Mouse (Mus musculus) cerebellum, adult (tissue): ENCODE measurements around the gene Fat3.

Experiments
- ATAC-seq: cut with Nextera tagmentation; 2 replicates; pipeline ENCODE4 v1.9.2; 2017; ENCODE audit warnings: mild to moderate bottlenecking, moderate library complexity, mixed read lengths; ENCODE audit not compliant: insufficient number of reproducible peaks, low FRiP score, low TSS enrichment

Fat3 gene

DNA sequence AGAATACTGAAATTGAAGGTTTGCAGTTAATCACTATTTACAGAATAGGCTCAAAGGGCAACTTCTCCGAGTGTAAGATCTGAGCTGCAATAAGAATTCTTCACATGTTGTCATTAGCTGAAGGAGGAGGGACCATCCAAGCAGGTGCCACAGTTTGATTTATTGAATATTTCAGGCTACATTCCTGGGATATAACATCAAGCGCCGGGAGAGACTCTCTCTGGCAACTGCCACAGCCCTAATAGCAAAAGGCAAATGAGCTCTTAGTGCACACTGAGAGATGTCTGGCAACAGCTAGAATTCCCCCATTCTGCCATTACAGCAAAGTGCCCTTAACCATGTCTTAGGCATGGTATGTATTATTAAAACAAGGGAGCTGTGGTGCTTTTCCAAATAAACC, 61.1 kb downstream of the Fat3 start:
- no peak for ATAC-seq

DNA sequence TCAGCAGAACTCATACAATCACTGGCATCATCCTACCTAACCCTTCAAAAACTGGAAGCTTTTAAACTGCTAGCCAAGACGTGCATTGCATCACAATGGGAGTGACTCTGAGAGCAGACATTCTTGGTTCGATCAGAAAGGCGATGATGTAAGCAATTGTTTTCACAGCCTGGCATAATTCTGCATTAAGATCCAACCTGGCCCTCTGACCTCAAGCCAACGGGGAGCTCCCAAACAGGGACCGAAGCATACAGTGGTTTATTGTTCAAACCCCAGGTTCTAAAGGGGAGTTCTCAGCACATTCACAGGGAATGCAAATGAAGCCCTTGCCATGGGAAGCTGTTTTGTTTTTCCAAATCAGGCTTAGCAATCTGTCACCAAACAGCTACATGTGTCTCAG, 63.3 kb downstream of the Fat3 start:
- ATAC-seq, result no peak

DNA sequence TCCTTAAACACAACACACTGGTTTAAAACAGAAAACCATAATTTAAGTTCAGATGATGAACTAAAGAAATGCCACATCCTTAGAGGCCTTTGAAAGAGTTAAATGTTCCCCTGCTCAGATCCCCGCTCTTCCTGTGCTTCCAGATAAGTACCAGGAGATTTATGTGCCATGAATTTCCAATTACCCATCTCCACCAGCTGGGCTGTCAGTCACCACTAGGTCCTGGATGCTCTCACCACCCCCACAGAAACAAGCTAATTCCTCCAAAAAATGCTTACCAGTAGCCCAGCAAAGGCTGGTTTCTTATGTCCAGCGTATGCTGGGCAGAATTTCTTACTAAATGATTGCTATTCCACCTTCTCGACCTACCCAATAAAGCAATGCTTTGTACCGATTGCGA, 72.5 kb downstream of the Fat3 start:
- ATAC-seq, result no peak

DNA sequence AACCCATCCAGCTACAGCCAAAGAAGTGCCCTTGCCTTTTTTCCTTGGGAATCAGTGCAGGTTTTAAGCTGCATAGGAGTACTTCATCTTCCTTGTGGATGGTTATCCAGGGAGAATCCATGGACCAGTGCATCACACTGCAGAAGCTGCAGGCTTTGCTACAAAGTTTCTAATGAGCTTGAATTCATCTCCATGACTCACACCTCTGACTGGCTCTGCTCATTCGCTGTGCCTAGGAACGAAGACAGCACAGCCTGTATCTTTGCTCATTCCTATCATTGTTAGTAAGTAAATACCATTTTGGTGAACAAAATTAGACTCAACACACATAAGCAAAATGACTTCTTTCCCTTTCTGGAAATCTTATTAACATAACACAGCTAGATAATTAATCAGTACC, 78.4 kb downstream of the Fat3 start:
- ATAC-seq, result no peak

DNA sequence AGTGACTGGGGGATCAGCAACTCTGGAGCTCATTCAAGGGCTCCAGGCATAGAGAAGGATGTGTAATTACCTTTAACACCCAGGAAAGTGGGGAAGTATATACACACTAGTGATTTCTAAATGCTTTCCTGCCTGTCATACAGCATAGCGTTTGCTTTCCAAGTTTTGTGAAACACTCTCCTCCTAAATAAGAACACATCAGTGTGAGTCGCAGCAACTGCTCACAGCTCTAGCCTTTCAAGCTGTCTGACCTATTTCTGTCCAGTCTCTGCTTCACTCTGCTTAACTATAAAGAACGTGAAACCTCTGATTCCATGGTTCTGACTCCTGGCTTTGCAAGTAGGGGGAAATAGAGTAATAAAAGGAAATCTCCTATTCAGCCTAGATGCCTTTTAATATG, 98.3 kb downstream of the Fat3 start:
- ATAC-seq, result no peak

DNA sequence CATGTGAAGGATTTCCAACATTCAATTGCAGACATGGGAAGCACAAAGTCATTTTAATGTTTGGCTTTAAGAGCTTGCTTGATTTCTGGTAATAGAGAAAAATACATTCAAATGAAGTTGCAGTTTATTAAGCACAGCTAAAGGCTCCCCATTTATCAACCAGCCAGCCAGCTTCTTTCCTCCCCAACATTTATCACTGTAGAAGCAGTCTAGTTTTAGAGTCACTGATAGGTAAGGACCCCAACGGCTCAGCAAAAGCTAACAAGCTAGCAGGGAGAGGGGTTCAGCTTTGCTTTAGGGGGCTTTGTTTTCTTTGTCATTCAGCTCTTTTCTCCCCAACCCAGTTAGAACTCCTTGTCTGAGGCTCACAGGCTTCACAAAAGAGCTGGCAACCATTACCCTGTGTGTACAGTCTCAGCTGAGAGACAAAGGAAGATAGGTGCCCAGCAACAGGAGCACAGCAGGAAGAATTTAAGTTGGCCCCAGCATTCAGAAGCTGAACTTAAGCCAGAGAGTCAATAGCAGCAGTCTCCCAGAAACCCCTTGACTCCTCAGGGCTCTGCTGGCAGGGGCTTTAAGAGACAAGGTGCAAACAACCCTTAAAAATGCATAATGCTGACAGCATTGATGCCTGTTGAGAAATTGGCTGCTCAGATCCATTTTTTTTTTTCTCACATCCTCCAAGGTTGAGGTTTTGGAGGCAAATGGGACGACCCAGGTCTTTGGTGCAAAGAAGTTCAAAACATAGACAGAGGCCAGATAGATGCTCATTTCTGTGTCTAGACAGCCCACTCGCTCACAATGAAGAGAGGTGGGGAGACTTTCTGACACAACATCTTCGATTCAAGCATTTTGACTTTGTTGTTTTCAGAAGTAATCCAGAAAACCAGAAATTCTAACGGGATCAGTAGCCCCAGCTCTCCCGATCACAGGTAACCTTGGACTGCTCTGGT, 102.1 kb downstream of the Fat3 start:
- no peak for ATAC-seq

DNA sequence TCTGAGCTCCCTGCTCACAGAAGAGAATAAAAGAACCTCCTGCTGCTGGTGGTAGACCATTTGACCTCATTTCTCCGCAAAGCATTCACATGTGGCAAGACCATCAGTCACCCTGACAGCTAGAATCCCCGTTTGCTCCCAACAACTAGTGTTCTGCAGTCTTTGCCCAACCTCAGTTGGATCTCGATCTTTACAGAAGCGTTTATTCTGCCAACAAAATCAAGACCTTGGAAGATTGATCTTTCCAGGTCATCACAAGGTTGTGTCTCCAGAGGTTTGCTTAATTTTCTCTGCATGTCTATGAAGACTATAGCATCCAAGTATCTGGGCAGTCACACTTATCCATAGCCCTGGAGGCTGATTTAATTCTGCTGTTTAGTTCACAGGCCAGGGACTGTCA, 111.9 kb downstream of the Fat3 start:
- no peak for ATAC-seq

DNA sequence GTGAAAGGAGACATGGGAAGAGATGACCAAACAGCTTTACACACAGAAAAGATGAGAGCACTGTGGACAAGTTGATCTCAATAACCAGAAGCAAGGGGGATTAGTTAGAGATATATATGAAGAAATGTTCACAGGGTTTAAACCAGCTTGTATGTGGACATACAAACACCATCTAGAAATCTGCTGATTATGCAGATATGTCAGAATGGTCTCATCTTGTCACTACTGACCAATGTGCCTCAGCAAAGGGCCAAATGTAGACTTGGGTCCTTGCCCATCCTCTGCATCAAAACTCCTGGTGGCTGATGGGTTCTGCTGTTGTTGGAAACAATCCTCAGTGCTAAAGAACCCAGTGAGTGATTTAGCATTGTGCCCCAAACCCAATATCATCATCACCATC, 113.6 kb downstream of the Fat3 start:
- no peak for ATAC-seq

DNA sequence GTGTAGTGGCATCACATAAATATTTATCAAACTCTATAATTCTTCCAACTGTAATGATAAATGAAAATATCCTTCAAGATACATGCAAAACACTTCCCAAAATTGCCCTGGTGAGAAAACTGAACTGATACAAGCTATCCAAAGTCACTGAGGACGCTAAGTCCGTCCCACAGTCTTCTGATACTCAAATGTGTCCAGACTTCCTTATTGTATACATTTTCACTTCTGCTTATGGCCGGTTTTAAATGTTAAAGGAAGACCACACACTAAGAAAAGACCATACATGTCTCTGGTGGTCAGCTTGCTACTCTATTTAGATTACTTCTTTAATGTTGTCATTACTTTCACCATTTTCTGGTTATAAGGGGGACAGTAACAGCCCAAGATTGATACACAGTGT, 137.4 kb downstream of the Fat3 start:
- ATAC-seq, result no peak

DNA sequence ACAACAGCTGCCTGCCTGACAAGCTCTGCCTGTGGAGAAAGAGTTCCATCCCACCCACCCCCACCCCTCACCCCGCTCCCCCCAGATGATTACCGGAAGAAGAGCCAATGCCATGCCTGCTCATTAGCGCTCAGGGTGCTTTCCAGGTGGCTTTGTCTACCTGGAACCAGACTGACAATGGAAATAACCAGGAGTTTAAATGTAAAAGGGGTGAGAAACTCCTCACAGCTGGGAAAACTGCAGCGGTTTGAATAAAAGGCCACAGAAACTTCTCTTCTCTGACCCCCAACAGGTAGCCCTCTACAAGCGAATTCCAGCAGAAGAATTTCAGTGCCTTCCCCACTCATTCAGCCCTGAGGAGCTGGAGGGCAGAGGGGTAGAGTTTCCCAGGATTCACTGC, 139.3 kb downstream of the Fat3 start:
- no peak for ATAC-seq

DNA sequence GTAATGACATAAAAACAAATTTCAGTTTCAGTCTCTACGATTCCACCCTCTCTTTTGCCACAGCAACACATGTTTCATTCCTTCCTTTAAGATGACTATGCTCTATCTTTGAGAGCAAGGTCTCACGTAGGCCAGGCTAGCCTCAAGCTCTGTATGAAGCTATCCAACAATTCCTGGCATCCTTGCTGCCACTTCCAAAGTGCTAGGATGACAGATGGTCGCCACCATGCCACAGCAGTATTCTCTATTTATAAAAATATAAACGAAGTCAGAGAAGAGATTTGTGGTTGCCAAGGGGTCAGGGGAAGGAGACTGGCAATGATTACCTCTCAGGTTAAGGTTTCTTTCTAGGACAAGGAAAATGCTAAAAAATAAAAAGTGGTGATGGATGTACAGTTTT, 144.4 kb downstream of the Fat3 start:
- ATAC-seq, result no peak

DNA sequence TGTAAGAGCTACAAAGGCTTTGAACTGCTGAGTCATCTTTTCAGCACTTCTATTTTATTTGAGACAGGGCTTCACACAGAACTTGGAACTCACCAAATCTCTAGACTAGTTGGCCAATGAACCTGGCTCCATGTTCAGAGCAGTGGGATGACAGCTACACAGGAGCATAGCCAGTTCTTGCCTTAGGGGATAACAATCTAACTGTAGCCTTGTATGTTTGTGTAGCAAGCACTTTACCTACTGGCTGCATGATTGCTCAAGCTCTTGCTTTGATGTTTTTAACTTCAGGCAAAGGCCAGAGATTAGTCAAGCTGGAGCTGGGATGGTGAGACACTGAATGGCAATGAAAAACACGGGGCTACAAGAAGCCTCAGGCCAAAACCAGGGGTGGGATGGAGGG, 146.2 kb downstream of the Fat3 start:
- ATAC-seq, result no peak

DNA sequence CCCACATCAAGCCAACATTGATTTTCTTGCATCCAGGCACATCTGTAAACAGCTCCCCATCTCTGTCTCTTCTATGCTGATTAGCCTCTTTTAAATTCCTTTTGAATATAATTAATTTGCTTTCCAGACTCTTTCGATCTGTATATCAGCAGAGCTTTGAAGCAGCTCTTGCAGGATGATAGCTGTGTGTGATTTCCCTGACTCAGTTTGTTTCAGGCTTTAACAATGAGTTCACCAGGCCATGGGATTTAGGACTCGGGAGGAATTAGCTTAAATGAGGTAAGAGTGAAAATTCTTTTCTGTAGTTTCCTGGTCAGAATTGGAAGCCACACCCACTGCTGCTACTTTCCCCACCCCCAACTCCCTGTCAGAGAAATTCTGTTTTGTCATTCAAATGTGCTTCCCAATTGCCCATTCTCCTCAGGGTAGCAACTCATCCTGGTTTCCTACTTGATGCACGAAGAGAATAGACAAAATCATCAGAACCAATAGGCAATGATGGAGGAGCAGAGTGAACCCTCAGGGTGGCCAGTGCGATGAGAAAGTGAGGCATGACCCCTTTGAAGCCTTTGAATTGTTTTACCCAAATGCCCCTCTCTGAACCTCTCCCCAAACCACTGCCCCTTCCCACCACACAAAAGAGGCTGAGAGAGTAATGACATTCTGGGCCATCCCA, 147.9 kb downstream of the Fat3 start:
- no peak for ATAC-seq

DNA sequence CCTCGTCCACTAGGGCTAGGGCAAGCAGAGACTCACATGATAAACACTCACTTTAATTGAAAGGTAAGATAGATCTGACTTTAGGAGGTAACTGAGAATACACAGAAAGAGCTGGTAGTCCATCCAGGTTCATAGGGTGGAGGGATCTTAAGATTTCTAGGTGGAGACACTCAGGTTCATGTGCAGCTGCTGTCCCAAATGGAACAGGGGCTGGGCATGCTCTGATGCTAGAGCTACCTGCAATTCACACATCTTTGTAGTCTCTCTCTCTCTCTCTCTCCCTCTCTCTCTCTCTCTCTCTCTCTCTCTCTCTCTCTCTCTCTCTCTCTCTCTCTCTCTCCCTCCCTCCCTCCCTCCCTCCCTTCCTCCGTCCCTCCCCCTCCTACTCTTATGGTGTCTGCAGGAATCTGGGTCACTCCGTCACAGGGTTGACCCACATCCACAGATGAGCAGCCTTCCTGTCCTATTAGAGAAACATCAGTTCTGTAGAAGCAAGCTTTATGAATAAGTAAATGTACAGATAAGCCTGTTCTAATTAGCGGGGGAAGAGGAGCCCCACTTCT, 148.5 kb downstream of the Fat3 start:
- no peak for ATAC-seq

DNA sequence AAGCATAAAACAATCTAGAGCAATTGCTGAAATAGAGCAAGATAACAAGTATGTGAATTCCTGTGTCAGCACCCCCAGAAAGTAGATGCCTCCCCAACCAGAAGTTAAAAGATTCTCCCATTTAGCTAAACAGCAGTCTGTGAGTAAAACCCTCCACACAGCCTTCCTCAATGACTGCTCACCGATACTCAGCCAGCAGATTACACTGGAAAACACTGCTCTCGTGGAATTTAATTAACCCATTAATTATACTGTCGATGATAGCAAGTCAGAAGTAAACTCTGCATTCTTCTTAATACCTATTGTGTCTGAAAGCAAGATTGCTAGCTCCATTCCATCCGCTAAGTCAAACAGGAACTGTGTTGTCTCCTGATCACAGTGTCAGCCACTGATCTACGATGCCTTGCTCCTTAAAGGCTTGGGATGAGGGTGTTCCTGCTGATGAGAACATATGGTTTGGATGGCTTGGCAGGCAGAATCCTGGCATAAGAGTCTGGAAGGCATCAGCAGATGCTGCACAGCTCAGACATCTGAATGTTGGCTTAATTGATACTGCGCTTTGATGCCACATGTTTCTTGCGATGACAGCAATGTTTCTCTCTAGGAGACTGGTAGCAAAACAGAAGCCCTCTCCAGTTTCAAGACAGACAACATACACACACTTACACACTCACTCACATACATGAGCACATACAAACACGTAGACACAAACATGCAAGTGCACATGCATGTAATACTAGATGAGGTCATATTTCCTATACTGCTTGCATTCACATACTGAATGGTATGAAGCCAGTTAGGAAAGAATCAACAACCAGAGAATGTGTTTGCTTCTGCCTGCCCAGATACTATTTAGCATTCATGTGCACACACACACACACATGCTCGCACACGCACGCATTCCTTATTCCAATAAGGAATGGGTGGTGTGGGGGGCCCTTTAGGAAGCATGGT, 155.9 kb downstream of the Fat3 start:
- no peak for ATAC-seq

DNA sequence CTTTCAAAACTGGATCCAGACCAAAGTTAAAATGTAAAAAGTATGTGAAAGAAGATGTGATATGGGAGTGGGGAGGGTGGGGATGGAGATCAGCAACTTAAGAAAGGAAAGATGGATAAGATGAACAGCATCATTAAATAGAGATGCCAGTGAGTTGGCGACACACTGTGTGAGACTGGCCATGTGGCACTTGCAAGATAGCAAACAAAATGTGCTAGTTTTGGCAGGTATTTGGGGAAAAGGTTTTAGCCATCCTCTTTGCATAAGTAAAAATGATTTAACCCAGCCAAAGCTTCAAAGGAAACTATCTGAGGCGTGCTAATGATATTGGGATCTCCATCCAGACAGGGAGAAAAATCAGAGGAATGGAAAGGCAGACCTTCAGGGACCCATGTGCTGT, 157.9 kb downstream of the Fat3 start:
- ATAC-seq, result no peak

DNA sequence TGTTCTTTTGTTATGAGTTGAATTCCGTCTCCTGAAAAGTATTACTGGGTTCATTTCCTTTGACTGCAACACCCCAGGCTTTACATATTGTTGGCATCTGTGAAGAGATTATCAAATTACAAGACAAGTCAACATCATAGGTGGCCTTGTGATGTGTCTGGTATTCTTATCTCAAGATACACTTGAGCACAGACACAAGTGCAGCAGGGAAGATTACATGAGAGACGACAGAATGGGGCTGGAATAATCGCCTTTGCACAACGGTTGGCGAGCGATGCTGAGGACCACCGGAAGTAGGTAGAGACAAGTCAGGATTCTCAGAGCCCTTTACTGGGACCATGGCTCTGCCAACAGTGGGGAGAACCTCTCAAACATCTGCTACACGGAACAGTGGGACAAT, 158.5 kb downstream of the Fat3 start:
- no peak for ATAC-seq

DNA sequence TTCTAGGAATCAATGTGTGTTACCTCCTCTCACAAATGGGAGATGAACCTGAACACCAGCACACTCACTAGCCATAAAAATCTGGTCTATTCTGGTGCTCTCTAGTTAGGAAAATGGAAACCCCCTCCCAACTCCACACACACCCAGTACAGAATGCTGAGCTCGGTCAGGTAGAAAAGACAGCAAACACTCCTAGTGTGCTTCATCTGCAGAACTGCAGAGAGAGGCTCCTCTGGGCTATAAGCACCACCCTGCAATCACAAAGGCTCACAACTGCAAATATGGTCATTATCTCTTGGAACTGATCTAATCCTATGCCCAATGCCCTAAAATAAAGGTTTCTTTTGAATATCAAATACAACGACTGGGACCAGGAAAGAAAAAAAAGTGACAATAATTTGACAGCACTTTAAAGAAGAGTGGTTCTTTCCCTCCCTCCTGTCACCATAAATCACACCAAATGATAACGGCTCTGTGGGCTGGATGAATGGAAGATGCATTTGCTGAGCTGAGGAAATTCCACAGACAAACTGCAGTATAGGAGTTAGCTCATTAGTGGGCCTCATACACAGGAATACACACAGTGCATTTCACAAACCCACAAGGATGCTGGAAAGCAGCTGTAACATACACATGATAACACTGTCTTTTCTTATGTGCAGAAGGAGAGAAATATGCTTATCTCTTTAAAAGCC, 170.6 kb downstream of the Fat3 start:
- no peak for ATAC-seq

DNA sequence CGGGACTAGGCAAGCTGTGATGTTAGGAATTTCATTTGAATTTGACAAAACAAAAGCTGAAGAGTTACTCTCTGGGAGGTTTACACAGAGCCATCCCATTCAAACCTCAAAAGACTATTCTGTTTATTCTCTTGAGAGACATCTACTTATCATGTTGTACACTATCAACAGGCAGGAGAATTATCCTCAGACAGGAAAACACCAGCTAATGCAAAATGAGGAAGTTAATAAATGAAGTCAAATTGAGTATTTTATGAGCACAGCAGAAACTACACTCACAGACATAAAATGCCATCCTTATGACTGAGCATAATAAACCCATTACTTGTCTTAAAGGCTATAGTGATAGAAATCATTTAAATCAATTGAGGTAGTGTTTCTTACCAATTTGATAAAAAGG, 182.1 kb downstream of the Fat3 start:
- ATAC-seq, result no peak
